Mouse (Mus musculus) myocyte (in vitro differentiated cells): ENCODE measurements around the gene Gins3.

Source experiments
- CEBPB ChIP-seq: IDR thresholded peaks from 2 replicates; pipeline ENCODE4 v1.6.1; 2011; ENCODE audit warnings: mild to moderate bottlenecking, moderate library complexity; ENCODE audit not compliant: poor library complexity, insufficient read depth, severe bottlenecking
- E2F4 ChIP-seq: IDR thresholded peaks from one replicate; pipeline ENCODE4 v1.6.1; 2011; ENCODE audit warnings: mild to moderate bottlenecking, control low read depth, moderate library complexity; ENCODE audit not compliant: insufficient read depth
- POLR2A ChIP-seq: IDR thresholded peaks from one replicate; pipeline ENCODE4 v1.6.1; 2011; ENCODE audit warnings: low read depth, mild to moderate bottlenecking, control low read depth, moderate library complexity; ENCODE audit not compliant: insufficient read length
- TCF12 ChIP-seq: IDR thresholded peaks from one replicate; pipeline ENCODE4 v1.6.1; 2011; ENCODE audit warnings: mild to moderate bottlenecking, control low read depth; ENCODE audit not compliant: poor library complexity, insufficient read depth, severe bottlenecking
- USF1 ChIP-seq: IDR thresholded peaks from one replicate; pipeline ENCODE4 v1.6.1; 2011; ENCODE audit warnings: low read depth, mild to moderate bottlenecking, control low read depth, moderate library complexity

GRCm38 (mm10) chr8:95653351-95653750 lies 20.1 kb downstream of the Gins3 start:
- TF ChIP-seq POLR2A: no peak
- no peak for TF ChIP-seq TCF12
- TF ChIP-seq E2F4: no peak
- no peak for TF ChIP-seq CEBPB
- no peak for TF ChIP-seq USF1
